Mouse (Mus musculus): ENCODE measurements around the gene Mepce.

GRCm38 (mm10) chr5:137825971-137826370 lies 38.5 kb upstream of the Mepce start:
- TF ChIP-seq FLI1 (IDR thresholded peaks at IDR 0.05; ENCODE audit: low read length), result no peak
- no peak for TF ChIP-seq GATA1 (IDR thresholded peaks at IDR 0.05; ENCODE audit: borderline replicate concordance, low read length)

All from megakaryocyte, embryonic 14.5 days (primary cell).